Mouse (Mus musculus) cerebellum, adult 11-12 months (tissue): Measurements from ENCODE around the gene Rapgef1.
"Not testable (repeated sequence)": the region's sequence is repeated elsewhere in the genome, so short reads cannot be mapped to it uniquely, and the experiment has no call there.

ENCODE experiments used
- DNase-seq: peaks from one replicate; pipeline ENCODE4 v3.0.0; 2022

Rapgef1 gene

DNA sequence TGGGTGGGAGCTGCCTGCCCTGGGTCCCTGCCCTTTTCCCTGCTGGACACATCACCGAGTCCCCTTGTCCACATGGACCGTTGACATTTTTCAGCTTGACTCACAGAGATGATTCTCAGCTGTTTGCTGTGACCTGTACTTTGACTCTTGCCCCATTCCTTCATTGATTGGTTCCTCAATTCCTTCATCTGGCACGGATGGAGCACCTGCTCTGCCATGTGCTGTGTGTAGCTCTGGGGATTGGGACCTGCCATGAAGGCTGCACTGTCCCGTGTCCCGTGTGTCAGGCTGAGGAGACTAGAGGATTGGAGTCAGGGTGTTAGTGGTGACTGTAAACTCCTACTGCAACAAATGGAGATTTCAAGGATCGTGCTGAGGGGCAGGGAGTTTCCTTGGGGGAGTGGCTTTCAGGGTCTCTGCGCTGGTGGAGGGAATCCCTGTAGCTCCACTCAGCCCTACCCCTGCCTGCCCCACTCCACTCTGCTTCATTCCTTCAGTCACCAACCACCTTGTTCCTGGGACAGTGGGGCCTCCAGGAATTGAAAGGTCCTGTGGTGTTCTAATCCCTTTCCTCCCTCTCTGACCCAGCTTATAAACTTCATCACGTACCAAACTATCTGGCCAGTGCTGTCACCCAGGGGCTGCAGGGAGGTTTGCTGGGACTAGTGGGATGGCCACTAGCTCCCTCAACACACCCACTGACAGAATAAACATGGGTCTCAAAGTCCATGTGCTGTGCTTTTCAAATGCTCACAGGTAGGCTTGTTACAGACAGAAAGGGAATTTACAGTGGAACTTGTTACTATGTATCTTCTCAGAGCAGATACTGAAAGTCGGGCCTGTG, 3.9 kb downstream of the Rapgef1 start:
- no peak for DNase-seq

DNA sequence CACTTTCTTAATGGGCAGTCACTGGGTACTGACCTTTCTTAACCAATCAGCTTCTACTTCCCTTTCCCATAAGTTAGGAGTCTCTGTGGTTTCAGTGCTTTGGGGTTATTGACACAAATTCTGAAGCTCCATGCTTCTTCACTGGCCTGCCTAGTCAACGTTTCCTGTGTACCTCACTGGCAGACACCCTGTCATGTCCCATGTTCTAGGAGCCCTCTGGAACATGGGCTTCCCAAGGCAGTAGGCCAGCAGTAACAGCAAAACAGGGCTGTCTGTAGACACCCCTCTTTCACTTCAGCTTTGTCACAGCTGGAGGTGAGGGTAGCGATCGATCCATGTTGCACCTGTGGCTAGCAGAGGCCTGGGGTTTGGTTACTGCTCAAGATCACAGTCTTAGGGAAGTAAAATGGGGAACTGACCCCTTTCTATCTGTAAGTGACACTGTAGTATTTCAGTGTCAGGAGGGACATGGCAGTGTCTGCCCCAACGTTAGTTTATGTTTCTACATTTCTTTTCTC, 4.6 kb downstream of the Rapgef1 start:
- DNase-seq, result no peak

DNA sequence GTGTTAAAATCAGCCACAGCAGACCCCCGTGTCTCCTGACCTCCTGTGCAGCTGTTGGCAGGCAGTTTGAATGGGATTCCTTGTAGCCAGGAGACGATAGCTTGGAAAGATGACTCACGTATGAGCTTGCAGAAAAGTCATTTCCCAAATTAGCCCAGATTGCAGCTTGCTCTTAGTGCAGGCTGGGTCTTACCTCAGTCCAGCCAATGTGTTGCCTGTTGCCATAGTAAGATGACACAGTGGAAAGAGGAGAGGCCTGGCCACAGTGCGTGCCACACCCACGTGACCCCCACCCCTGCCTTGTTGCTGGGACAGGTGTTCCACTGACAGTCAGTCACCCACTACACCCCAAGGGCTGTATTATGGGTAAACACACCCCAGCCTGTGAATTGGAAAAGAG, 5.2 kb downstream of the Rapgef1 start:
- no peak for DNase-seq

DNA sequence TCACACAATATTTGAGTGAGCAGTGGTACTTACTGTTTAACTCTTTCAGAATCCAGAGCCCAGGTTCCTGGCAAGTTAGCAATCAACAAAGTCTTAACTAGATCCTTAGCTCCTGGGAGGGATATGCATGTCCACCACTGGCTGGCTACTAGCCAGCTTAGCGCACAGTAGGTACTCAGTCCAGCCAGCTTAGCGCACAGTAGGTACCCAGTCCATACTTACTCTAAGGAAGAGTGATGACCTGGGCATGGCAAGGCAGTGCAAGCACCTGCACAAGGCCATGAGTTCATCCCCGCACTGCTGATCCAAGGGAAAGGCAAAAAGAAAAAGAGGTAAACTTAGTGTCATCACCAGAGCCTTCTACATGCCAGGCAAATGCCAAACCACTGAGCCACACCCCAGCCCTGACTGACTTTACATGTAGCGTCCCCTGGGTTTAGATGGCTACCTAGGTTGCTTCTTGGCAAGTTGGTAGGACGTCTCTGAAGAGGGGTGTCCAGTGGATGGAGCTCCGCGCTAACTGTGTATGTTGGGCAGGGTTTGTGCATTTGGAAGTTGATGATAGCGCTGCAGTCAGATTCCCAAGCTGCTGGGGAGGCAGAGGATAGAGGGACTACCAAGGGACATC, 6.2 kb downstream of the Rapgef1 start:
- DNase-seq, result no peak

DNA sequence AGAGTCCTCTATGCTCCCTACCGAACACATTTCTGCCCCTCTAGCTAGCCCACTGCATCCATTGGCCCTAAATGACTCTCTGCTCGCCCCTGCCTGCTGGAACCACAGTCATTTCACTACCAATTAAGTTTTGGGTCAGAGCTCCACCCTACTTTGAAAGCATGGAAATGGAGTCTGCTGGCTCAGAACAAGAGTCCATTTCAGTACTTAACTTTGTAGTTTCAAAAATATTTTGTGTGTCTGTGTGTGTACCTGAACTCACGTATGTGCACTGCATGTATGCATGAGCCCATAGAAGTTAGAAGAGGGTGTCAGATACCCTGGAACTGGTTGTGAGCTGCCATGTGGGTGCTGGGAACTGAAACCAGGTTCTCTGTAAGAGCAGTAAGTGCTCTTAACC, 7.8 kb downstream of the Rapgef1 start:
- no peak for DNase-seq

DNA sequence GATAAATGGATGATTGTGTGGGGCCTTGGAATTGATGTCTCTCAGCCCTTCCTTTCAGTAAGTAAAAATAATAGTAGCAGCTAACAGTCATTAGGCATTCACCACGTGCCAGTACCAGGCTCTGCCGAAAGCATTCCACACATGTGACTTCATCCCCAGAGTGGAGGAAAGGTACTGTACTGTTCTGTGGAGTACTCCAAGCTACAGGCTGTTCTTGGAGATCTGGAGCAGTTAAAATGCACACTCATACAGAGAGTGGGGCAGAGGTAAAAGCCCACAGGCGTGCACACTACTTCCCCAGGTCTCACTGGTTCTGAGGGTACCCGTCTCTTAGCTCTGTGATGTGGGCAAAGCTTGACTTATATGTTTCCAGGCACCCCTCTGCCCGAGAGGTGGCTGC, 8.7 kb downstream of the Rapgef1 start:
- DNase-seq, result no peak

DNA sequence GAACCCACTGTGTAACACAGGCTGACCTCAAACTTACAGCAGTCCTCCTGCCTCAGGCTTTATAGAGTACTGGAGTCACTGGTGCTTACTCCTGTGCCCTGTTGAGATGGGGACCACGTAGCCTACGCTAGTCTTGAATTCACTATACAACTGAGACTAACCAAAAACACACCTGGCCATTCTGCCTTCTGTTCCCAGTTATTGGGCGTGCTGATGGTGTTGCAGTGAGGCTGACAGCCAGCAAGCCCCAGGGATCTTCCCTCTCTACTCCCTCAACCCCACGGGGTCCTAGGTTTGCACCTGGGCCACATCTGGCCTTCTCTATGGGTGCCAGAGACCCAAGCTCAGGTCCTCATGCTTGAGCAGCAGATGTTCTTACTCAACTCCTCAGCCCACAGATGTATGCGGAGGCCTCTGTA, 9.3 kb downstream of the Rapgef1 start:
- DNase-seq, result no peak

DNA sequence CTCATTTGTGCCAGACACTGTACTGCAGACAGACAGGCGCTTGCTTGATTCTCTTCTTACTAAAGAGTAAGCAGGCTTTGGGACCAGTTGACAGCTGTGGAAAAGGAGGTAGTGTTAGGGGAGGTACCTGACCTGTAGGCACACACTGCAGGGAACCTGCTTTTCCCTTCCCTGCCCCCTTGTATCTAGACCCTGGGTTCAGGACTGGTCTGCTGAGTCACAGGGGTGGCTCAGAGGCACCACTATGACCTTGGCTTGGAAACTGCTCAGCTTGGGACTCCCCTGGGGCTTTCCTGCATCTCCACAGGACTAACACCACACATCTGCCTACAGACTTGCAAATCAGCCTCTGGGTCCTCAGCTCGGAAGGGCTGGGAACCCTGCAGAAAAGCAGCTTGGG, 9.8 kb downstream of the Rapgef1 start:
- DNase-seq, result no peak

DNA sequence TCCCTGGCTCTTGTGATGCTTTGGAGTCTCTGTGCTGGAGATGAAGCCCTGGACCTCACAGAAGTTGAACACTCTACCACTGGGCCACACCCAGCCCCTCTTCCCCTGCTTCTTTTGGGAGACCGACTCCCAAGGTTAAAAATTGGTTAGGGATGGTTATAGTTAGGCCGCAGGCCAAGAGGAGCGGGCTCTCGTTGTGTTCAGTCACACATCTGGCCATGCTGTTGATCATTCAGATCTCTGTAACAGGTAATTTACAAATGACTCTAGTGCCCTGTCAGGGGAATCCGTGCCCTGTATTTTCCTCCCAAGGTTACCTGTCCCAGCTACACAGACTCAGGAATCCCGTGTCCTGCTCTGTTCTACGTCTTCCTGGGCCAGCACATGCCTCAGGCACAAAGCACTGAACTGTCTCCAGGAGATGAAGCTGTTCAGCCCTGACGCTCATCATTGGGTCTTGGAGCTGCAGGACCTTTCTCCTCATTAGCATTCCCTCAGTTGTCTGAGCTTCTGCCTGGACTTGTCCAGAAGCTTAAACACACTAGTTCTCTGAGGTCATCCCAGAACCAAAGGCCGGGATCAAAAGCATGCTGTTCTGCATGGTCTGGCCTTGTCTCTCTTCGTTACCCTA, 10.7 kb downstream of the Rapgef1 start:
- DNase-seq, result no peak

DNA sequence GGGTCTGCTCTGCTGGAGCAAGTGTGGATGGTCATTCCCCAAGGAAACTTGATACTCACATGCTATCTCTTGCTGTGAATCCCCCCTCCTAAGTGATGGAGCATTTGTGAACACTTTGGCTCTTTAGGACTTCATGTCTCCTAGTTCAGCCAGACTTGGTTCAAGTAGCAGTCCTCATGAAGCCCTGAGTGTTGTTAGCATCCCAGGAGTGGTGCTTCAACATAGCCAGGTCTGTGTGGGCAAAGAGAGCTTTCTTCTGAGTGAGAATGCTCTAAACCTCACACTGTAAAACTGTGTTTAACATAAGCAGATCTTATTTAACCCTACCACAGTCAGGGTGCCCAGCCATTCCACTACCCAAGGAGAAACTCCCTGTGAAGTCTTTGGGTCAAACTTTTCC, 11.5 kb downstream of the Rapgef1 start:
- no peak for DNase-seq

DNA sequence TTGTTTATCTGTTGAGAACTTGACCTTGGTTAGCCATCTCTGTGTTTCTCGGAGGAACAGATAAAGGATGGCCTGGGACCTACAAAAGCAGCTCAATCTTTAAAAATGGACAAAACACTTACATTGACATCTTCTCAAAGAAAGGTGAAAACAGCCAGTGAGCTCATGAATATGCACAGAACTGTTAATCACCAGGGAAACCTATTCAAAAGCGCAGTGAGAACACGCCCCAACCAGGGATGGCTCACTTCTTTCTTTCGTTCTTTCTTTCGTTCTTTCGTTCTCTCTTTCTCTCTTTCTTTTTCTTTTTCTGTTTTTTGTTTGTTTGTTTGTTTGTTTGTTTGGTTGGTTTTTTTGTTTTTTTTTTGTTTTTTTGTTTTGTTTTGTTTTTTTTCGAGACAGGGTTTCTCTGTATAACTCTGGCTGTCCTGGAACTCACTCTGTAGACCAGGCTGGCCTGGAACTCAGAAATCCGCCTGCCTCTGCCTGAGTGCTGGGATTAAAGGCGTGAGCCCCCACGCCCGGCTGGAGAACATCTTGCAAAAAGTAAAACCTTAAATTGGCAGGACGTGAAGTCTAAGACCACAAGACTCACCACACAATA, 12.1 kb downstream of the Rapgef1 start:
- not testable (repeated sequence) for DNase-seq

DNA sequence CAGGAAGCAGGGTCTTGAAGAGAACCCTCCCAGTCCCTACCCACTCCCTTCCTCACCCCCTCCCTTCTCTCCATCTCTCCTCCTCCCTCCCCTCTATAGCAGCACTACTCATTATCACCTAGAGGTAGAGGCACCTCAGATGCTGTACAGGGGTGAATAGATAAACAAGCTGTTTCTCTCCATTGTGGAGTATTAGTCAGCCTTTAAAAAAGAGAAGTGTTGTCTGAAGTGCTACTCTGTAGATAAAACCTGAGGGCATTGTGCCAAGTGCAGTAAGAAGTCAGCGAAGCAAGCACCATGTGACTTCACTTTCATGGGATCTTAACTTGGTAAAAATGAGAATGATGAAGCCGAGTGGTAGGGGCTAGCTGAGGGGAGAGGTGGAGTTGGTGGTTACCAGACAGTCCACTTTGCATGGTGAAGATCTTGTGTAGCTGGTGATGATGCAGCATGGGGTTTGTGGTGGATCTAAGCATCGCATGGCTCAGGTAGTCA, 12.7 kb downstream of the Rapgef1 start:
- DNase-seq, result no peak

DNA sequence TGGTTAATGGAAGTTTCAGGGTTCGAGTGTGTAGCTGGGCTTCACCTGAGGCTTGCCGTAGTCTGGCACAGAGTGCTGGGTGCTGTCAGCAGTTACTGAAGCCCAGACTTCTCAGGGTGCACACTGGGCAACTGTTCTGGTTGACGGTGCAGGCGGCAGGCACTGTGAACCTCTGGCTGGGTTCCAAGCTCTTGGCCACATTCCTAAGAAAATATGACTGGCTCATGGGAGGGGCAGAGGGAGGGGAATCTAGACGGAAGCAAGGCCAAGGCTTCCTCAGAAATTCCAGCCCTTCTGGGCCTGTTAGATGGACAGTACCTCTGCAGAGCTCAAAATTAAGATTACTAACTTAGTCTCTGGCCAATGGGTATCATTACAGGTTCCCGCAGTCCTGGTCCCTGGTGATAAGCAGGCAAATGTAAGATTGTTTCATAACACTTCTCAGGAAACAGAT, 13.6 kb downstream of the Rapgef1 start:
- DNase-seq, result peak; percentile 81

DNA sequence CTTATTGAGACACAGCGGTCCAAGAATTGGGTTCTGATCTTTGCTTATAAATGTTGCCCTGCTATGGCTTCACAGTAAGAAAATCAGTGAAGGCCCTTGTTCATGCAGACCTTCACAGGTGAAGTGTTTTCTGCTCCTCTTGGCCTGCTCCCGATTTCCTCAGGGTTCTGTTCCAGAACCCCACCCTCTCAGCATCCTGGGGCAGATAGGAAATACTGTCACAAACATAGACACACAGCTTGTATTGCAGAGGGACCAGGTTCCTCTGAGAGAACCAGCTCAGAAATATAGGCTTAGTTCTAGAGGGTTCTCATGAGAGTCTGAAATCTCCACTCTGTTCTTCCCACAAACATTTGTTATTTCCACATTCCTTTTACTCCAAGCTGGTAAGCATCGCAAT, 14.3 kb downstream of the Rapgef1 start:
- no peak for DNase-seq

DNA sequence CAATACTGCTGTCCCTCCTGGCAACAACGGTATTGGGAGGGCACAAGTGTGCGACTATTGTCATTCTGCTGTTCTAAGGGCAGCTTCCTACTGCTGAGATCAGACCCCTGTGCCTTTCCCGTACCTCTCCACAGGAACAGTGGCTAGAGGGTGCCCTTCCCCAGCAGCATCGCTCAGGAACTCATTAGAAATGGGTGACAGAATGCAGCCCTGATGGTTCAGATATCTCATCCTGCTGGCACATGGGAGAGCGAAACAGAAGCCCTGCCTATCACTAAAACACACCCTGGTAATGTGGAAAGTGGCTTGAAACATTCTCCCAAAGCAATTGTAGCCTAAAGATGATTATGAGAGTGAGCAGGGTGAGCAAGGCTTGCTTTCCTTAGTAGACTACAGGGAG, 15.0 kb downstream of the Rapgef1 start:
- no peak for DNase-seq

DNA sequence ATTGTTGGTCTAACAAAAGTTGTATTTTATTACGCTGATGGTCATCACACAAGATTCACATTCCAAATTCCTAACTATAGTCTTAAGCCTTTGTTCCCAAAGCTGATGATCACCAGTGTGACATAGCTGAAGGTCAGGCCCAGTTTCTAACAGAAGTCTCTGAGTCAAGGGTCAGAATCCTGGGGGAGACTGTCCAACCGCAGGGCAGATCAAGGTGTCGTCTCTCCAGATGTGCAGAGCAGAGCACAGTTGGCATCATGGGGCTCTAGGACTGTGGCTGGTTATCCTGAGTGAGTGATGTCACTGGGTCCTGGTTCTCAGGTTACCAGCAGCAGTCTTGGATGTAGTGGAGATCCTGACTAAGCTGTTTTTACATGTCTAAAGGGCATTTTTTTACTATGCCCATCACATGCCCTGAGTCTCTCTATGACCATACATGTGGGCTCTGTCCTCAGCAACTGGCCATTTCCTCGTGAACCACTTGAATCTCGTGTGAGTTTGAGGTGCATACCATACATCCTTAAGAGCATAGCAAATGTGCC, 16.5 kb downstream of the Rapgef1 start:
- no peak for DNase-seq

DNA sequence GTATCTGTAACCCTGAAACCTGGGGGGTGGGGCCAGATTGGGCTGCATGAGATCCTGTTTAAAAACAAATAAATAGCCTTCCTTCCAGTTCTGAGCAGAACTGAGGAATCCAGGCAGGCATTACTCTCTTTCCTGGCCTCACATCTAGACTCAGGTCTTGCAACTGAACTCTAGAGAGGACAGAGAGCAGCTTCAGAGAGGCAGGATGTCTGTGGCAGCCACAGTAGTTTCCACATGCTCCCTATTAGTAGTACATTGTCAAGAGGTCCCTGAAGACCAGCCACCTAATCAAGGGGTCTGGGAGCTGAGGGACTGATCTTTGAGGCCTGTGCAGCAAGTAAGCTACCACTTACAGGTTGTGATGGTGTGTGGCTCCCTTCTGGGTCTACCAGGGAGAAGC, 18.0 kb downstream of the Rapgef1 start:
- no peak for DNase-seq

DNA sequence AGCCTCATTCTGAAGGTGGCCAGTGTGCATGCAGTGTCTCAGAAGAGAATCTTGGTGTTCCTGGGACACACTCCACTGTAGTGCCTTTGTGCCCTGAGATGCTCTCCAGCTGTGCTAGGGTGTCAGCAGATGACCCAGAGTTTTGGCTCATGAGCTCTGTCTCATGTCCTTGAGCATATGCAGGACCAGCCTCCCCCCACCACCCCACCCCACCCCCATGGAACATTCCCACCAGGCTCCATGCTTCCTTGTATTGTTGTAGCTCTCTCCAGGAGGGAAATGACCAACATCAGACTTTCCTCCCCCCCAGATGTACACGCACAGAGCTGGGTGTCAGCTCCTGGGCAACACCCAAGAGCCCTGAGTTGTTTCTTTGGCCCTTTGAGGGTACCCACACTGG, 19.9 kb downstream of the Rapgef1 start:
- no peak for DNase-seq

DNA sequence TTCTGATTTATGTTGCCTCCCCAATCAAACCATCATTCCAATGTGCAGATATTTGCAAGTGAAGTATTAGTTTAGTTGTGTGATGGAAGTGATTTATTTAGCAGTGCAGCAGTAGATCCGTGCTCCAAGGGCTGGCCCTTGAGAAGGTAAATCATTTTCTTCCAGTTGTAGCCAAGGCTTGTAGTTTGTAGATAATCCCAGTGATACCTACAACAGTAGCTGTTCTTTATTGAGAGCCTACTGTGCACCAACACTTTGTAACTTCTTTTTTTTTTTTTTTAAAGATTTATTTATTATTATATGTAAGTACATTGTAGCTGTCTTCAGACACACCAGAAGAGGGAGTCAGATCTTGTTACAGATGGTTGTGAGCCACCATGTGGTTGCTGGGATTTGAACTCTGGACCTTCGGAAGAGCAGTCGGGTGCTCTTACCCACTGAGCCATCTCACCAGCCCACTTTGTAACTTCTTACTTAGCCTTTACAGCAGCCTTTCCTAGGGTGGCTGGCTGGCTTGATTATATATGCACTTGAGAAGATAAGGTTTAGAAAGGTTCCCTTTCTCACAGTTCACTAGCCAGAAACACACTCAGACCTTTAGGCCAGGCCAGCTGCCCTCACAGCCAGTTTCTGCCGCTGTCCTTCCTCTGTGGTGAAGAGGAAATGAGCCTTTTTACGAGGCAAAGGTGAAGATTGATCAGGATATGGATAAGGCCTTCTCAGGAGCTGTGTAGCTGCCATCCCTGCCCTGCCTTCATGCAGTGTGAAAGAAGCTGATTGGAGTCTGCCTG, 20.6 kb downstream of the Rapgef1 start:
- DNase-seq, result no peak

DNA sequence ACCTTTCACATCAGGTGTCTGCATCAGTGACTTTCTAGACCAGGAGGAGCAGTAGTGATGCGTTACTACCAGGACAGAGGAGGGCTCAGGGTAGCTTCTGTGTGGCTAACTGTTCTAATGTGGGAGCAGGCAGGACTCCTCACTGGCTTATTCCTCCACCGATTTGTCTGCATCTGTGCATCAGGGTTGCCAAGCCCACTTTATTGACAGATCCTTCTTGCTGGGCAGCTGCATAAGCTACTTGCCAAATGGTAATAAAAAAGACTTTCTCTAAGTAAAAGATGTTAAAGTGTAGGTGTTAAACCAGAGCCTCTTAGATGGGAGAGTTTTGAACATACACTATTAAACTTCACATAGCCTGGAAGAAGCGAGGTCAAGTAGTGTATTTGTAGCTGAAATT, 22.2 kb downstream of the Rapgef1 start:
- no peak for DNase-seq

DNA sequence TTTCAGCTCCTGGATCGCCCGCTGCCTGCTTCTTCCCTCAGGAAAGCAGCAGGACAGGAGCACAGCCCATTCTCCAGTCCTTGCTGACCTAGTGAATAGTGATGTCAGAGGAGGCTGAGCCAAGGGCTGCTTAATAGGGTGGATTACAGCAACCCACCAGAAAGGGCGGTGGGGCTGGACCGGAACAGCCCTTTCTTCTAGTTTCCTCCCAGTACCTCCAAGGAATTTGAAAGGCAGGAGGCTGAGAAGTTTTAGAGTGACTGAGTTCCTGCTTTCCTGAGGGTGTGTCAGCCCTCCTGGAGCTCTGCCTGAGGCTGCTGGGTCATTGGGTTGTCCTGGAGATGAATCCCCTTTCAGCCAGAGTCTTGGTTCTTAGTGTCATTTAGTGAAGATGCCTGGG, 23.9 kb downstream of the Rapgef1 start:
- no peak for DNase-seq

DNA sequence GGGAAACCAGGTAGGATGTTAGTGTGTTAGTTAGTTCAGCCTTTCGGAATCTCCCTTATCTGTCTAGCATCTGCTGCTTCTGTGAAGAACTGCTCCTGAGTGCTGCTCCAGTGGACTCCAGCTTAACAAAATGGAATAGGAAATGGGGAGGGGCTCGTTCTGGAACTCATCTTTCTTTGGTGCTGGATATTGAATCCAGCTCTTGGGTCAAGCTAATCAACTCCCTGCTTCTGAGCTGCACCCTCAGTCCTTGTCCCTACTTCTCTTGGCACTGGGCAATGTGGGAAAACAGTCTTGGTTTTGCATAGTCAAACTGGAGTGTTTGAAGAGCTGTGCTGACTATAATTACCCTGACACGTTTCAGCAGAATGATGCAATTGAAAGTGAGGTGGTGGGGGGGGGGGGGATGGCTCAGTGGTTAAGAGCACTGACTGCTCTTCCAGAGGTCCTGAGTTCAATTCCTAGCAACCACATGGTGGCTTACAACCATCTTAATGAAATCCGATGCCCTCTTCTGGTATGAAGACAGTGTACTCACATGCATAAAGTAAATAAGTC, 25.6 kb downstream of the Rapgef1 start:
- DNase-seq, result no peak
